Mouse (Mus musculus): Measurements from ENCODE around the gene Wdr37. TPM values are rescaled to one million over a fixed set of nuclear protein-coding genes. Genes with fewer than 3 reads are reported as not detected.
"Not testable (repeated sequence)": the region's sequence is repeated elsewhere in the genome, so short reads cannot be mapped to it uniquely, and the experiment has no call there.

Gene Wdr37
- polyA plus RNA-seq, 2 experiments = 4.1 to 7.2 TPM

DNA sequence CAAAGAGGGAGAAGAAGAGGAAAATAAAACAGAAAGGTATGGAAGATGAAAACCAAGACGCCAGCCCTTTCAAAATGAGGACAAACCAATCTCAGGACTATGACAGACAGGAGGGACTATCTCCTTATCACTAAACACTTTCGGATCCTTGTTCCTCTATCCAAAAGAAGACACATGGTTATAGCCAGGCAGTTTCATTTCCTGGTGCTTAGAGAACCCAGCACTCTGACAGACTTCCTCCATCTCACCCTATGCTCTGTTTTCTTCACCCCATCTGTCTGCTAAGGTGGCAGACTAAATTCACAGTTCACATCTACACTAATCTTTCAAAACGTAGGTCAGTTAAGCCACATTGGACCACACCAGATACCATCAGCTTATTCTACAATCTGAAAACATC is 29.4 kb downstream of the Wdr37 start:
- peaks cover 20% of the 10 kb centered on the region for H3K36me3 ChIP-seq (replicated peaks; ENCODE audit: control insufficient read depth, insufficient read depth, low read depth)
- no peaks in the 10 kb centered on the region for H3K27me3 ChIP-seq (ENCODE audit: control insufficient read depth, insufficient read depth, low read length)
- 45% methylated on average over 3 of the region's 3 CpGs for WGBS (ENCODE audit: insufficient replicate concordance)
- H3K4me1 ChIP-seq (replicated peaks; ENCODE audit: control insufficient read depth in 2 of 2, insufficient read depth in 2 of 2, low read length in 1 of 2) = no peaks in the 10 kb centered on the region
- TF ChIP-seq CTCF (IDR thresholded peaks at IDR 0.05; ENCODE audit: low read depth) = no peak
- TF ChIP-seq EP300 (IDR thresholded peaks at IDR 0.05; ENCODE audit: low read depth) = no peak
- H3K4me2 ChIP-seq (ENCODE audit: low read depth) = no peak overlapping the region
- ATAC-seq (ENCODE audit: insufficient read depth) = no peak
- H3K4me3 ChIP-seq (ENCODE audit: insufficient read depth in 1 of 2, low read depth in 2 of 2, low read length in 2 of 2) = no peak overlapping the region
- H3K9me3 ChIP-seq (ENCODE audit: control insufficient read depth, low read length) = no peaks in the 10 kb centered on the region
- no peak overlapping the region for H3K27ac ChIP-seq
- no peak for DNase-seq (ENCODE audit: low read depth in 3 of 3, low spot score in 3 of 3)
- no peak overlapping the region for H3K9ac ChIP-seq (replicated peaks)

DNA sequence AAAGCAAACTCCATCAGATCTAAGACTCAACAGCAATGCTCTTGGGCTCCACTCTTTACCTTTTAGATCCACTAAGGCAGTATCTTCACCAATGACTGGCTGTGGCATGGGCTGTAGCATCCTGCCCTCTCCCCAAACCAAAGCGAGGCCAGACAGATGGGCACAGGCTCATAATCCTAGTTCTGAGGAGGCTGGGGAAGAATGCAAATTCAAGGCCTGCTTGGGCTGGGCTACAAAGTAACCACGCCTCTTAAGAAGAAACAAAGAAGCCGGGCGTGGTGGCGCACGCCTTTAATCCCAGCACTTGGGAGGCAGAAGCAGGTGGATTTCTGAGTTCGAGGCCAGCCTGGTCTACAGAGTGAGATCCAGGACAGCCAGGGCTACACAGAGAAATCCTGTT is 29.9 kb downstream of the Wdr37 start:
- not testable (repeated sequence) for H3K9me3 ChIP-seq (ENCODE audit: control insufficient read depth, low read length); H3K9ac ChIP-seq (replicated peaks); ATAC-seq (ENCODE audit: insufficient read depth); H3K27me3 ChIP-seq (ENCODE audit: control insufficient read depth, insufficient read depth, low read length); H3K4me2 ChIP-seq (ENCODE audit: low read depth); H3K4me1 ChIP-seq (replicated peaks; ENCODE audit: control insufficient read depth in 2 of 2, insufficient read depth in 2 of 2, low read length in 1 of 2); DNase-seq (ENCODE audit: low read depth in 3 of 3, low spot score in 3 of 3); H3K27ac ChIP-seq; H3K4me3 ChIP-seq (ENCODE audit: insufficient read depth in 1 of 2, low read depth in 2 of 2, low read length in 2 of 2)
- 77% methylated on average over 7 of the region's 7 CpGs for WGBS (ENCODE audit: insufficient replicate concordance)
- peaks cover 17% of the 10 kb centered on the region for H3K36me3 ChIP-seq (replicated peaks; ENCODE audit: control insufficient read depth, insufficient read depth, low read depth)

DNA sequence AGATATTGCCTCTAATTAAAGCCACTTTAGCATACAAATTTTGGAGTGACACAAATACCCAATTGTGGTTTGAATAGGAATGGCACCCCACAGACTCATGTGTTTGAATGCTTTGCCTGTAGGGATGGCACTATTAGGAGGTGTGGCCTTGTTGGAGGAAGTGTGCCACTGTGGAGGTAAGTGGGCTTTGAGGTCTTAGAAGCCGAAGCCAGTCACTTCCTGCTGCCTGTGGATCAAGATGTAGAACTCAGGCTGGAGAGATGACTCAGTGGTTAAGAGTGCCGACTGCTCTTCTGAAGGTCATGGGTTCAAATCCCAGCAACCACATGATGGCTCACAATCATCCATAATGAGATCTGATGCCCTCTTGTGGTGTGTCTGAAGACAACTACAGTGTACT is 30.8 kb downstream of the Wdr37 start:
- no peak overlapping the region for H3K9ac ChIP-seq (replicated peaks)
- 37% methylated on average over 2 of the region's 2 CpGs for WGBS (ENCODE audit: insufficient replicate concordance)
- ATAC-seq (ENCODE audit: insufficient read depth) = no peak
- no peaks in the 10 kb centered on the region for H3K4me1 ChIP-seq (replicated peaks; ENCODE audit: control insufficient read depth in 2 of 2, insufficient read depth in 2 of 2, low read length in 1 of 2)
- TF ChIP-seq CTCF (IDR thresholded peaks at IDR 0.05; ENCODE audit: low read depth) (no peak), EP300 (IDR thresholded peaks at IDR 0.05; ENCODE audit: low read depth) (no peak)
- DNase-seq (ENCODE audit: low read depth in 3 of 3, low spot score in 3 of 3) = no peak
- H3K4me3 ChIP-seq (ENCODE audit: insufficient read depth in 1 of 2, low read depth in 2 of 2, low read length in 2 of 2) = no peak overlapping the region
- H3K27me3 ChIP-seq (ENCODE audit: control insufficient read depth, insufficient read depth, low read length) = no peaks in the 10 kb centered on the region
- H3K27ac ChIP-seq = no peak overlapping the region
- peaks cover 10% of the 10 kb centered on the region for H3K36me3 ChIP-seq (replicated peaks; ENCODE audit: control insufficient read depth, insufficient read depth, low read depth)
- no peaks in the 10 kb centered on the region for H3K9me3 ChIP-seq (ENCODE audit: control insufficient read depth, low read length)
- H3K4me2 ChIP-seq (ENCODE audit: low read depth) = no peak overlapping the region

DNA sequence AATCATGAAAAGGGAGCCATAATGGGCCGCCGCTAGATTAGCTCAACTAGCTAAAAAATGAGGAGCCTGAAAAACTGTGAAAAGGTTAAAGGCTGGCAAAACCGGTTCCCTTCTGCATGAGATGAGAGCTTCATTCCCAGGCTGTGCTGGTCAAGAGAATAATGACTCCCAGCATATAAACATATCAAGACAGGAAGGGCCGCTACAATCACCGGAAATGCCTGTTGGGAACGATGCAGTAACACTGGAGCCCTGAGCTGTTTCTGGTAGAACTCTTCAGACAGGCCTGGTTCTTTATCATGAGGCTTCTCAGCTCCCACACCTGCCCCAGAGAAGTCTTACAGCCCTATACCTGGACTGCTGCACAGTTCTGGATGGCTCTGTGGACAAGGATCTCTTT is 31.8 kb downstream of the Wdr37 start:
- Histone ChIP-seq H3K4me3 (ENCODE audit: insufficient read depth in 1 of 2, low read depth in 2 of 2, low read length in 2 of 2) (no peak overlapping the region), H3K4me2 (ENCODE audit: low read depth) (no peak overlapping the region), H3K27ac (no peak overlapping the region), H3K27me3 (ENCODE audit: control insufficient read depth, insufficient read depth, low read length) (no peaks in the 10 kb centered on the region), H3K4me1 (replicated peaks; ENCODE audit: control insufficient read depth in 2 of 2, insufficient read depth in 2 of 2, low read length in 1 of 2) (no peaks in the 10 kb centered on the region), H3K9ac (replicated peaks) (no peak overlapping the region), H3K36me3 (replicated peaks; ENCODE audit: control insufficient read depth, insufficient read depth, low read depth) (peaks cover 13% of the 10 kb centered on the region), H3K9me3 (ENCODE audit: control insufficient read depth, low read length) (no peaks in the 10 kb centered on the region)
- 70% methylated on average over 6 of the region's 6 CpGs for WGBS (ENCODE audit: insufficient replicate concordance)
- ATAC-seq (ENCODE audit: insufficient read depth) (no peak; the same call in 1 of the 2 replicates), DNase-seq (ENCODE audit: low read depth in 3 of 3, low spot score in 3 of 3) (no peak)
- TF ChIP-seq EP300 (IDR thresholded peaks at IDR 0.05; ENCODE audit: low read depth) (no peak), CTCF (IDR thresholded peaks at IDR 0.05; ENCODE audit: low read depth) (no peak)

DNA sequence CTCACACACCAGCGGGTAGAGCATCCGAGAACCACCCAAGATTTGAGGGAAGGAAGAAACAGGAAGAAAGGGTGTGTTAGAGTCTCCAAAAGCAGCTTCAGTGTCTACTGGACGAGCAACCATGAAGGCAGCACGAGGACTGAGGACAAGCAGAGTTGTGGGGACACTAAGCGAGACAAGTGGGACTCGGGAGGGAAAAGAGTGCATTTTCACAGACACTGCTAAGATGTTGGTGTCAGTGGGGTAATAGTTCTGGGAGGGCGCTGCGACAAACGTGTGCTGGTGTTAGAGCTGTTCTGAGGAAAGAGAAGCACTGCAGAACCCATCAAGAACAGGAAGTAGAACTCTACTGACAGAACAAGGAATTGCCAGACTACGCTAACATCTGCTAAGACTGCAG is 32.6 kb downstream of the Wdr37 start:
- ATAC-seq (ENCODE audit: insufficient read depth) (no peak), DNase-seq (ENCODE audit: low read depth in 3 of 3, low spot score in 3 of 3) (no peak)
- no peaks in the 10 kb centered on the region for H3K9me3 ChIP-seq (ENCODE audit: control insufficient read depth, low read length)
- H3K4me2 ChIP-seq (ENCODE audit: low read depth) = no peak overlapping the region
- no peak overlapping the region for H3K27ac ChIP-seq
- no peak overlapping the region for H3K9ac ChIP-seq (replicated peaks)
- 76% methylated on average over 10 of the region's 10 CpGs for WGBS (ENCODE audit: insufficient replicate concordance)
- H3K27me3 ChIP-seq (ENCODE audit: control insufficient read depth, insufficient read depth, low read length) = no peaks in the 10 kb centered on the region
- no peaks in the 10 kb centered on the region for H3K4me1 ChIP-seq (replicated peaks; ENCODE audit: control insufficient read depth in 2 of 2, insufficient read depth in 2 of 2, low read length in 1 of 2)
- no peak for TF ChIP-seq CTCF (IDR thresholded peaks at IDR 0.05; ENCODE audit: low read depth)
- TF ChIP-seq EP300 (IDR thresholded peaks at IDR 0.05; ENCODE audit: low read depth) = no peak
- H3K36me3 ChIP-seq (replicated peaks; ENCODE audit: control insufficient read depth, insufficient read depth, low read depth) = peaks cover 13% of the 10 kb centered on the region
- no peak overlapping the region for H3K4me3 ChIP-seq (ENCODE audit: insufficient read depth in 1 of 2, low read depth in 2 of 2, low read length in 2 of 2)

DNA sequence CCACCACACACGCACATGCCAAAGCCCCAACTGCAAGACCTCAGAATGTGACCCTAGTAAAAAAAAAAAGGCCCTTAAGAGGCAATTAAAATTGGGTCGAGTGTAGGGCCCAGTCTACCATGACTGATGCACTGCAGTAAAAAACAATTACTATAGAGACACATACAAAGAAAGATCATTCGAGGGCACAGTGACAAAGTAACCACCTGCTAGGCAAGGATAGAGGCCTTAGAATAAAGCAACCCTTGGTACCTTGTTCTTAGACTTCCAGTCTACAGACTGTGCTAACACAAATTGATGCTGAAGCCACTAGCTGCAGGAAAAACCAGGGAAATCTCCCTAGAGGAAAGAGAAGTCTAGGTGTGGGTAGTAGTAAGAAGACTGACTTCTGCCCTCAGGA is 33.3 kb downstream of the Wdr37 start:
- H3K9ac ChIP-seq (replicated peaks) = no peak overlapping the region
- H3K36me3 ChIP-seq (replicated peaks; ENCODE audit: control insufficient read depth, insufficient read depth, low read depth) = peaks cover 16% of the 10 kb centered on the region
- 77% methylated on average over 3 of the region's 3 CpGs for WGBS (ENCODE audit: insufficient replicate concordance)
- DNase-seq (ENCODE audit: low read depth in 3 of 3, low spot score in 3 of 3) = no peak
- H3K9me3 ChIP-seq (ENCODE audit: control insufficient read depth, low read length) = no peaks in the 10 kb centered on the region
- no peak overlapping the region for H3K4me2 ChIP-seq (ENCODE audit: low read depth)
- H3K4me1 ChIP-seq (replicated peaks; ENCODE audit: control insufficient read depth in 2 of 2, insufficient read depth in 2 of 2, low read length in 1 of 2) = no peaks in the 10 kb centered on the region
- no peaks in the 10 kb centered on the region for H3K27me3 ChIP-seq (ENCODE audit: control insufficient read depth, insufficient read depth, low read length)
- TF ChIP-seq EP300 (IDR thresholded peaks at IDR 0.05; ENCODE audit: low read depth) (no peak), CTCF (IDR thresholded peaks at IDR 0.05; ENCODE audit: low read depth) (no peak)
- no peak overlapping the region for H3K4me3 ChIP-seq (ENCODE audit: insufficient read depth in 1 of 2, low read depth in 2 of 2, low read length in 2 of 2)
- ATAC-seq (ENCODE audit: insufficient read depth) = no peak
- no peak overlapping the region for H3K27ac ChIP-seq

All from liver, embryonic 14.5 days (tissue).